In genomic region chr1:132385266-132385665, GRCm38 (mm10) we compare ENCODE assay signal across 9 mouse cellular contexts. TPM values are rescaled to one million over a fixed set of nuclear protein-coding genes. Genes with fewer than 3 reads are reported as not detected.
DNase-seq lines count a peak whose midpoint lies in the region; ATAC-seq and TF ChIP-seq lines count a peak whose summit lies in the region.
"Had no signal": no experiment of that assay in that cellular context is flagged by ENCODE, and none has a peak within 500 bp of the region (broad histone marks: within the 10 kb centered on the region; RNA-seq: fewer than 3 reads in every experiment).

No protein-coding gene starts in this region.

- H3K9me3 ChIP-seq in forebrain, embryonic 11.5 days (ENCODE audit: control insufficient read depth, low read length): no peaks in the 10 kb centered on the region
- no peaks in the 10 kb centered on the region for H3K9me3 ChIP-seq in forebrain, embryonic 16.5 days (ENCODE audit: control insufficient read depth, low read length)
- no peaks in the 10 kb centered on the region for H3K9me3 ChIP-seq in embryonic facial prominence, embryonic 13.5 days
- H3K9me3 ChIP-seq in hindbrain, postnatal 0 days (ENCODE audit: low read length): no peaks in the 10 kb centered on the region
- no peaks in the 10 kb centered on the region for H3K9me3 ChIP-seq in midbrain, embryonic 14.5 days (ENCODE audit: control insufficient read depth, low read length)

- H3K4me3 ChIP-seq in forebrain, embryonic 11.5 days (ENCODE audit: low read depth, low read length): no peak overlapping the region
- H3K4me3 ChIP-seq in forebrain, embryonic 16.5 days (replicated peaks; ENCODE audit: low read length): no peak overlapping the region
- no peak overlapping the region for H3K4me3 ChIP-seq in embryonic facial prominence, embryonic 13.5 days
- H3K4me3 ChIP-seq in hindbrain, postnatal 0 days (ENCODE audit: low read length): no peak overlapping the region
- H3K4me3 ChIP-seq in midbrain, embryonic 14.5 days (replicated peaks; ENCODE audit: low read depth, low read length): no peak overlapping the region

- peak; percentile 44 for DNase-seq in forebrain, embryonic 11.5 days (ENCODE audit: low spot score)
- no peak for DNase-seq in hindbrain, postnatal 0 days (ENCODE audit: low spot score)
- DNase-seq in midbrain, embryonic 14.5 days: no peak
- DNase-seq in right cerebral cortex, adult 18-20 months: no peak
- no peak for DNase-seq in kidney, postnatal 4 days
- no peak for DNase-seq in thymus, postnatal 25 days
- DNase-seq: right cerebral cortex, postnatal 14 days had no signal

- peaks cover 21% of the 10 kb centered on the region for H3K4me1 ChIP-seq in forebrain, embryonic 11.5 days (replicated peaks; ENCODE audit: control insufficient read depth, insufficient read depth, low read length)
- H3K4me1 ChIP-seq in forebrain, embryonic 16.5 days (replicated peaks; ENCODE audit: control insufficient read depth, insufficient read depth, low read length): peaks cover 57% of the 10 kb centered on the region
- peaks cover 68% of the 10 kb centered on the region for H3K4me1 ChIP-seq in embryonic facial prominence, embryonic 13.5 days
- H3K4me1 ChIP-seq in hindbrain, postnatal 0 days (ENCODE audit: insufficient read depth, low read length): peaks cover 48% of the 10 kb centered on the region
- peaks cover 54% of the 10 kb centered on the region for H3K4me1 ChIP-seq in midbrain, embryonic 14.5 days (ENCODE audit: control insufficient read depth, insufficient read depth, low read length)

- no peak overlapping the region for H3K27ac ChIP-seq in forebrain, embryonic 11.5 days (ENCODE audit: low read depth, low read length)
- no peak overlapping the region for H3K27ac ChIP-seq in forebrain, embryonic 16.5 days (ENCODE audit: low read length)
- H3K27ac ChIP-seq in embryonic facial prominence, embryonic 13.5 days: peak overlapping the region; percentile 44; the same call in 1 of the 2 replicates
- peak overlapping the region; percentile 34; the same call in 1 of the 2 replicates for H3K27ac ChIP-seq in hindbrain, postnatal 0 days
- peak overlapping the region; percentile 42; the same call in 1 of the 2 replicates for H3K27ac ChIP-seq in midbrain, embryonic 14.5 days (replicated peaks; ENCODE audit: low read depth, low read length)

- no peak overlapping the region for H3K9ac ChIP-seq in forebrain, embryonic 11.5 days (ENCODE audit: low read length)
- H3K9ac ChIP-seq in forebrain, embryonic 16.5 days (replicated peaks; ENCODE audit: low read depth, low read length): no peak overlapping the region
- no peak overlapping the region for H3K9ac ChIP-seq in embryonic facial prominence, embryonic 13.5 days
- H3K9ac ChIP-seq in hindbrain, postnatal 0 days (replicated peaks; ENCODE audit: low read length): 0 out of 2 replicates have a peak overlapping the region, but pooled peaks have one; percentile 13
- H3K9ac ChIP-seq in midbrain, embryonic 14.5 days (replicated peaks; ENCODE audit: low read length): no peak overlapping the region; the same call in 1 of the 2 replicates

- no peak for ATAC-seq in forebrain, embryonic 11.5 days (replicated peaks; ENCODE audit: low FRiP score)
- no peak for ATAC-seq in forebrain, embryonic 16.5 days
- ATAC-seq in embryonic facial prominence, embryonic 13.5 days (ENCODE audit: insufficient number of reproducible peaks, insufficient read depth, low FRiP score, low TSS enrichment, low read depth): no peak
- ATAC-seq in hindbrain, postnatal 0 days: no peak
- no peak for ATAC-seq in midbrain, embryonic 14.5 days (ENCODE audit: low FRiP score, low TSS enrichment)

- WGBS in forebrain, embryonic 11.5 days: 70% methylated on average over 14 of the region's 14 CpGs
- WGBS in forebrain, embryonic 16.5 days: 73% methylated on average over 14 of the region's 14 CpGs
- WGBS in embryonic facial prominence, embryonic 13.5 days: 68% methylated on average over 14 of the region's 14 CpGs
- 47% methylated on average over 14 of the region's 14 CpGs for WGBS in hindbrain, postnatal 0 days
- 61% methylated on average over 14 of the region's 14 CpGs for WGBS in midbrain, embryonic 14.5 days

- no peaks in the 10 kb centered on the region; the same call in 1 of the 2 replicates for H3K36me3 ChIP-seq in forebrain, embryonic 11.5 days (ENCODE audit: control insufficient read depth, insufficient read depth, low read length)
- H3K36me3 ChIP-seq in forebrain, embryonic 16.5 days (ENCODE audit: control insufficient read depth, insufficient read depth): no peaks in the 10 kb centered on the region
- peaks cover 20% of the 10 kb centered on the region for H3K36me3 ChIP-seq in embryonic facial prominence, embryonic 13.5 days
- H3K36me3 ChIP-seq in hindbrain, postnatal 0 days (ENCODE audit: insufficient read depth, low read length): no peaks in the 10 kb centered on the region; the same call in 1 of the 2 replicates
- peaks cover 13% of the 10 kb centered on the region for H3K36me3 ChIP-seq in midbrain, embryonic 14.5 days (ENCODE audit: control insufficient read depth, insufficient read depth, low read length)

- no peaks in the 10 kb centered on the region for H3K27me3 ChIP-seq in forebrain, embryonic 11.5 days (ENCODE audit: control insufficient read depth, insufficient read depth, low read length)
- H3K27me3 ChIP-seq in forebrain, embryonic 16.5 days (replicated peaks; ENCODE audit: control insufficient read depth, insufficient read depth, low read length): no peaks in the 10 kb centered on the region
- no peaks in the 10 kb centered on the region for H3K27me3 ChIP-seq in embryonic facial prominence, embryonic 13.5 days
- no peaks in the 10 kb centered on the region for H3K27me3 ChIP-seq in hindbrain, postnatal 0 days (ENCODE audit: insufficient read depth, low read length)
- H3K27me3 ChIP-seq in midbrain, embryonic 14.5 days (ENCODE audit: control insufficient read depth, insufficient read depth, low read length): no peaks in the 10 kb centered on the region

- no peak for TF ChIP-seq CTCF in hindbrain, postnatal 0 days (IDR thresholded peaks at IDR 0.05; ENCODE audit: low read depth)

- no peak overlapping the region for H3K4me2 ChIP-seq in forebrain, embryonic 11.5 days (ENCODE audit: low read depth, low read length, severe bottlenecking)
- H3K4me2 ChIP-seq in forebrain, embryonic 16.5 days (ENCODE audit: low read length): no peak overlapping the region
- H3K4me2 ChIP-seq in embryonic facial prominence, embryonic 13.5 days: no peak overlapping the region
- 0 out of 2 replicates have a peak overlapping the region, but pooled peaks have one; percentile 27 for H3K4me2 ChIP-seq in hindbrain, postnatal 0 days (ENCODE audit: low read depth, low read length)
- peak overlapping the region; percentile 15; the same call in 1 of the 2 replicates for H3K4me2 ChIP-seq in midbrain, embryonic 14.5 days (ENCODE audit: low read length)

RNA-seq across cellular contexts. Expression of gene Tmcc2, which starts 5.8 kb away (rescaled TPM):
- polyA plus RNA-seq in forebrain, embryonic 11.5 days (2014; fragmentation: Nextera tagmentation; extraction: Ambion mirVana): 13.3 and 16.1 TPM in 2 replicates
- 30.4 and 34.9 TPM in 2 replicates for polyA plus RNA-seq in forebrain, embryonic 16.5 days (2015; fragmentation: Nextera tagmentation; extraction: Ambion mirVana)
- 10.5 and 16.1 TPM in 2 replicates for polyA plus RNA-seq in embryonic facial prominence, embryonic 13.5 days (2015; fragmentation: Nextera tagmentation; extraction: Ambion mirVana)
- total RNA-seq in hindbrain, postnatal 0 days (2014; rRNA removed): 138 and 151 TPM in 2 replicates
- 33.5 and 34.0 TPM in 2 replicates for polyA plus RNA-seq in hindbrain, postnatal 0 days (2015; fragmentation: Nextera tagmentation; extraction: Ambion mirVana)
- 28.4 and 29.1 TPM in 2 replicates for polyA plus RNA-seq in midbrain, embryonic 14.5 days (2014; fragmentation: Nextera tagmentation; extraction: Ambion mirVana)

RNA-seq across cellular contexts. Expression of gene Dstyk, which starts 32.1 kb away (rescaled TPM):
- 13.6 and 15.7 TPM in 2 replicates for polyA plus RNA-seq in forebrain, embryonic 11.5 days (2014; fragmentation: Nextera tagmentation; extraction: Ambion mirVana)
- 12.3 and 13.1 TPM in 2 replicates for polyA plus RNA-seq in forebrain, embryonic 16.5 days (2015; fragmentation: Nextera tagmentation; extraction: Ambion mirVana)
- polyA plus RNA-seq in embryonic facial prominence, embryonic 13.5 days (2015; fragmentation: Nextera tagmentation; extraction: Ambion mirVana): 16.1 and 17.7 TPM in 2 replicates
- 21.3 and 31.8 TPM in 2 replicates for total RNA-seq in hindbrain, postnatal 0 days (2014; rRNA removed)
- polyA plus RNA-seq in hindbrain, postnatal 0 days (2015; fragmentation: Nextera tagmentation; extraction: Ambion mirVana): 5.7 and 6.2 TPM in 2 replicates
- polyA plus RNA-seq in midbrain, embryonic 14.5 days (2014; fragmentation: Nextera tagmentation; extraction: Ambion mirVana): 10.6 and 11.4 TPM in 2 replicates

Comparison
In these comparisons a context has a peak if more than half of its experiments do, and no peak if none do; other contexts are left out.
1. H3K27ac ChIP-seq: peak in embryonic facial prominence, embryonic 13.5 days (single experiment), hindbrain, postnatal 0 days (single experiment) and midbrain, embryonic 14.5 days (single experiment); none in forebrain, embryonic 11.5 days (single experiment) and forebrain, embryonic 16.5 days (single experiment).
2. H3K4me2 ChIP-seq: peak in hindbrain, postnatal 0 days (single experiment) and midbrain, embryonic 14.5 days (single experiment); none in forebrain, embryonic 11.5 days (single experiment), forebrain, embryonic 16.5 days (single experiment) and embryonic facial prominence, embryonic 13.5 days (single experiment).